Mouse (Mus musculus) embryonic fibroblast, embryonic 13.5 days (primary cell): Measurements from ENCODE around the gene Slc39a13. TPM values are rescaled to one million over a fixed set of nuclear protein-coding genes. Genes with fewer than 3 reads are reported as not detected.
"Not testable (repeated sequence)": the region's sequence is repeated elsewhere in the genome, so short reads cannot be mapped to it uniquely, and the experiment has no call there.

Experiments
- H3K27ac ChIP-seq: 2 replicates; pipeline ENCODE4 v1.5.1; 2012; ENCODE audit warnings: low read length, control low read depth, inconsistent platforms; ENCODE audit not compliant: insufficient read depth
- H3K4me1 ChIP-seq: 2 replicates; pipeline ENCODE4 v1.6.1; 2011; ENCODE audit warnings: low read length; ENCODE audit not compliant: control insufficient read depth, insufficient read depth
- H3K4me3 ChIP-seq: 2 replicates; pipeline ENCODE4 v1.5.1; 2011; ENCODE audit warnings: mild to moderate bottlenecking, control low read depth, low read length; ENCODE audit not compliant: insufficient read depth
- CTCF ChIP-seq: IDR thresholded peaks from 2 replicates; pipeline ENCODE4 v1.5.1; 2011; ENCODE audit warnings: mild to moderate bottlenecking, control low read depth, low read length, moderate library complexity, borderline replicate concordance; ENCODE audit not compliant: insufficient read depth
- POLR2A ChIP-seq: IDR thresholded peaks from 2 replicates; pipeline ENCODE4 v1.6.1; 2011; ENCODE audit warnings: low read depth, mild to moderate bottlenecking, control low read depth, low read length, moderate library complexity
- polyA plus RNA-seq: library from polyadenylated mRNA; stranded (reverse); fragments of >200 nt; gene quantifications from 2 replicates; pipeline ENCODE4 v1.2.4, GENCODE M21; 2011; ENCODE audit warnings: low read depth; ENCODE audit not compliant: missing spikeins, insufficient read length

The Slc39a13 gene
- polyA plus RNA-seq, 1 experiment, result 93.5 TPM

DNA sequence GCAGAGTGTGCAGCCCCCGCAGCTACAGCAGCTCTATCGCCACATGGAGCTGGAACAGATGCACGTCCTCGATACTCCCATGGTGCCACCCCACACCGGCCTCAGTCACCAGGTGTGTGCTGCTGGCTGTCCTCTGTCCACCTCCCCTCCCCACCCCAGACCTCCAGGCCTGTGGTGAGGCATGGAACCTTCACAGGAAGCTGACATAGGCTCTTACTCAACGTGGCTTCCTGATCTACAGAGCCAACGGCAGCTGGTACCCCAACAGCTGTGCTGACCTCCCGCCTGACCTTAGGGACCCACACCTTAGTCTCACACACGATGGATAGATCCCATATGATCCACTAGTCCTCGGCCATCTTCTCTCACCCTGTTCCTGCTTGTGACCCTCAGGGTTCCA is 43.1 kb upstream of the Slc39a13 start:
- H3K4me1 ChIP-seq, result 0 out of 2 replicates have a peak, but pooled peaks cover 2% of the 10 kb centered on the region
- TF ChIP-seq CTCF (no peak), POLR2A (no peak)
- no peak overlapping the region for H3K27ac ChIP-seq
- H3K4me3 ChIP-seq, result no peak overlapping the region

DNA sequence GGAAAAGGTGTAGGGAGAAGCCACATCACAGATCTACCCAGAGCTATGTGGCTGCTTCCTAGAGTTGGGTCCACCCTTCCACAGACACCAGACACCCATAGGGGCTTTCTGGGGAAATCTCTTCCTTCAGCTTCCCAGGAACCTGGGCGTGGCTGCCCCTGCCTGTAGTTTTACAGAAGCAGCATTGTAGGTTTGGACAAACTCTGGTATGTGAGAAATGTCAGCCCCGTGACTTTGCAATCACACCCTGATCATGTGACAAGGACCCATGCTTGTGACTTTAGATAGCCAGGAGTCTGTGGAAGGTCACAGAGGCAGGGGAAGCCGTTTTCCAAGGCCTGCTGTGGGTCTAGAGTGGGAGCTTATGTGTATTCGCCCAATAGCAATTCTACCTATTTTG is 42.3 kb upstream of the Slc39a13 start:
- TF ChIP-seq POLR2A, result no peak
- no peak for TF ChIP-seq CTCF
- Histone ChIP-seq H3K4me1 (0 out of 2 replicates have a peak, but pooled peaks cover 2% of the 10 kb centered on the region), H3K4me3 (no peak overlapping the region), H3K27ac (no peak overlapping the region)

DNA sequence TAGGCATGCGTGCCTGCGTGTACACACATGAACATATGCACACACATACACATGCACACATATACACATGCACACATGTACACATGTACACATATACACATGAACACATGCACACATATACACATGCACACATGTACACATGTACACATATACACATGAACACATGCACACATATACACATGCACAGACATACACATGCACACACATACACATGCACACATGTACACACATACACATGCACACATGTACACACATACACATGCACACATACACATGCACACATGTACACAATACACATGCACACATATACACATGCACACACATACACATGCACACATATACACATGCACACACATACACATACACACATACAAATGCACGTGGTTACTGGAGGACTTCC is 41.6 kb upstream of the Slc39a13 start:
- H3K4me1 ChIP-seq, H3K27ac ChIP-seq, H3K4me3 ChIP-seq: not testable (repeated sequence)

DNA sequence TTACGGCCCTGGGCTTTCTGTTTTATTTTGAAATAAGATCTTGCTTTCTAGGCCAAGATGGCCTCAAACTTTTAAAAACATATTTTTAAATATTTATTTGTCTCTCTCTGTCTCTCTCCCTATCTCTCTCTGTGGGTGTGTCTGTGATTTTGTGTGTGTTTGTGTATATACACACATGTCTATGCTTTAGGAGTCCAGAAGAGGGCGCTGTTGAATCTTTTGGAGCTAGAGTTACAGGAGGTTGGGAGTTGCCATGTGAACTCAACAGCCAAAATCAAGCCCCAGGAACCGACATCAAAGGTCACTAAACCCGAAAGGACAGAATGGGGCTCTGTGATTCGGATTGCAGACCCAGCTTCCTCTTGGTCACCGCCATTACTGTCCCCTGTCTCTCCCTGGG is 40.2 kb upstream of the Slc39a13 start:
- no peak for TF ChIP-seq POLR2A
- TF ChIP-seq CTCF, result no peak
- 0 out of 2 replicates have a peak, but pooled peaks cover 2% of the 10 kb centered on the region for H3K4me1 ChIP-seq
- H3K4me3 ChIP-seq, result no peak overlapping the region
- H3K27ac ChIP-seq, result no peak overlapping the region

DNA sequence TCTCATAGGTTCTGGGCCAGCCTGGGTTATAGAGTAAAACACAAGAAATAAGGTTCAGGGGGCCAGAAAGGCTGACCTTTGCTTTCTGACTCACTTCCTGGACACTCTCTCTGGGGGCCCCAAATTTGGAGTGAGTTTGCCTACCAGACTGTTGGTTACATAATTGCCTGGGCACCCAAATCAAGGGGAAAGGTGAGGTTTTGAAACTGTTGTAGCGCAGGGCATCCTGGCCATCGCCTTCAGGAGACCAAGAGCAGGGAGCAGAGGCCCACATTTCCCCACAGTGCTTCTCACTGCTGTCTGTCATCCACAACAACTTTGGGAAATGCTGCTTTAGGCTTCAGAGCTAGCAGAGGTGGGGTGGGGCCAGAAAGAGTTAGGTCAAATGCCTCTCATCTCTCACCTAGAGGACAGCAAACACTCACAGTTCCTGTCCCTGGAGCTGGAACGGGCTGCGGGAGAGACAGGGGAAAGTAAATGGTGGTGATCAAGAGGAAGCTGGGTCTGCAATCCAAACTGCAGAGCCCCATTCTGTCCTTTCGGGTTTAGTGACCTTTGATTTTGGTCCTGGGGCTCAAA is 39.7 kb upstream of the Slc39a13 start:
- TF ChIP-seq POLR2A (no peak), CTCF (no peak)
- Histone ChIP-seq H3K4me1 (0 out of 2 replicates have a peak, but pooled peaks cover 2% of the 10 kb centered on the region), H3K27ac (no peak overlapping the region), H3K4me3 (no peak overlapping the region)

DNA sequence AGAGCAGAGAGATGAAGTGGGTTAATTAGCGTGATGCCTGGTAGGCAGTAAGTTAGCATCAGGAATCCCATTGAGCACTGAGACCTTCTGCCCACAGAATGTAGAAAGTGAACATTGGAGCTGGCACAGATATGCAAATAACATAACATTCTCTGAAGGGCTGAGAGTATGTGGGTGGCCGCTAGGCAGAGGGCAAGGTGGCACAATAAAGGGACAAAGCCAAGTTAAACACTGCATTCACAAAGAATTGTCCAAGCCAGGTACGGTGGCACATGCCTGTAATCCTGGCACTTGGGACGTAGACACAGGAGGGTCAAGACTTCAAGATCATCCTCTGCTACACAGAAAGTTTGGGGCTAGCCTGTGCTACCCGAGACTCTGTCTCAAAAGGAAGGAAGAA is 39.0 kb upstream of the Slc39a13 start:
- Histone ChIP-seq H3K4me1 (0 out of 2 replicates have a peak, but pooled peaks cover 2% of the 10 kb centered on the region), H3K4me3 (no peak overlapping the region), H3K27ac (no peak overlapping the region)
- TF ChIP-seq CTCF (no peak), POLR2A (no peak)

DNA sequence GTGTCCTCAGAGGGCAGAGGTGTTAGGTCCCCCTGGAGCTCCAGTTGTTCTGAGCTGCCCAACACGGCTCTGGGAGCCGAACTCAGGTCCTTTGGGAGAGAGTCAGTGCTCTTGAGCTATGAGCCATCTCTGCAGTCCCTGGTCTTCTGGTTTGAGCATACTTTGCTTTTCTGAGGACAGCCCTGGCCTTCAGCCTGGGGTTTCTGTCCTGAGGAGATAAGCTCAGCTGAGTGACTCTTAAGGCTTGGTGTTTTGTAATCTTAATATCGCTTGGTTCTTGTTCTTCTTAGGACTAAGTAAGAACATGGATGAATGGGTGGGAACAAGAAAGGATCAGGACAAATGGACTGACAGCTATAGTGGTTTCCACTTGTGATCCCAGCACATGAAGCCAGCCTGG is 37.9 kb upstream of the Slc39a13 start:
- 0 out of 2 replicates have a peak, but pooled peaks cover 2% of the 10 kb centered on the region for H3K4me1 ChIP-seq

DNA sequence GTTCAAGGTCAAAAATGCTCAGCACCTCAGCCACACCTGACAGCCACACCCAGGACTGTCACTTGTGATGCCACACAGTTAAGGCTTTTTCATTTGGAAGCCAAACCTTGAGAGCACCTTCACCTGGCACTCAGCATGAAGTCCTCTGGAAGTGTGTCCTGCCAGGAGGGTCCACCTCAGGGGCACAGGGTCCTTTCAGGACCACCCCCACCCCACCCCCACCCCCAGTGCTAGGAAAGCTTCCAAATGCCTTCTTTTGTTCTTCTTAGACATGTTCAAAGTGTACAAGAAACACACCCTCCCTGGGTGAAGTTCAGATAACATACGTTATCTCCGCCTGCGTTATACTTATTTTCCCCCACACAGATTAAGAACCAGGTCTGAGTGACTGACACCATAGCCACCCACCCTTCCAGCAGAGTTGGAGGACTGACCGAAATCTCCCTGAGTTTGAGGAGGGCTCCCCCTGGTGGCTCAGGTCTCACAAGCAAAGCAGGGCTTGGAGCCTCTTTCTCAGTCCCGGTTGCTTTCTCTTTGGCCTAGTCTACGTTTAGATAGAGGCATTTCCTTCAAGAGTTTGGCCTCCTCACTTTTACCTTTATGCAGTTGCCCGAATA is 31.0 kb upstream of the Slc39a13 start:
- Histone ChIP-seq H3K4me1 (no peaks in the 10 kb centered on the region), H3K4me3 (no peak overlapping the region), H3K27ac (no peak overlapping the region)
- peak; percentile 75 for TF ChIP-seq CTCF
- no peak for TF ChIP-seq POLR2A

More for the DNA sequence above, 37.9 kb upstream of the Slc39a13 start:
- no peak for TF ChIP-seq CTCF
- no peak for TF ChIP-seq POLR2A
- no peak overlapping the region for H3K27ac ChIP-seq
- H3K4me3 ChIP-seq, result no peak overlapping the region

DNA sequence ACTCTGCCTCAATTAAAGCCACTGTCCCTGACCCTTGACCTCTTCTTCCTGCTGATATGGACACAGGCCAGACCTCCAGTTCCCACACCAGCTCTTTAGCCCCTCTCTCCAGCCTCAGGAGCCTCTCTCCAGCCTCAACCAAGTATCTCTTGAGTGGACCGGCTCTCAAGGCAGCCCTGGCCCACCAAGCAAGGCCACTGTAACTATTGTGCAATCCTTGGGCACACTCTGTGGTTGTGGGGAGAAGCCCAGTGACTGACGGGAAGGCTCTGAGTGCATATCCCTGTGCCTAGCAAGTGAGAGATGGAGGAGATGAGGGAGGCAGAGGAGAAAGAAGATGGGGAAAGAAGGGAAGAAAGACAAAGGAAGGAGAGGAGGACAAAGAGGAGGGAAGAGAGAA is 27.9 kb upstream of the Slc39a13 start:
- no peak overlapping the region for H3K27ac ChIP-seq
- no peak for TF ChIP-seq CTCF
- no peak for TF ChIP-seq POLR2A
- no peak overlapping the region for H3K4me3 ChIP-seq
- no peaks in the 10 kb centered on the region for H3K4me1 ChIP-seq

DNA sequence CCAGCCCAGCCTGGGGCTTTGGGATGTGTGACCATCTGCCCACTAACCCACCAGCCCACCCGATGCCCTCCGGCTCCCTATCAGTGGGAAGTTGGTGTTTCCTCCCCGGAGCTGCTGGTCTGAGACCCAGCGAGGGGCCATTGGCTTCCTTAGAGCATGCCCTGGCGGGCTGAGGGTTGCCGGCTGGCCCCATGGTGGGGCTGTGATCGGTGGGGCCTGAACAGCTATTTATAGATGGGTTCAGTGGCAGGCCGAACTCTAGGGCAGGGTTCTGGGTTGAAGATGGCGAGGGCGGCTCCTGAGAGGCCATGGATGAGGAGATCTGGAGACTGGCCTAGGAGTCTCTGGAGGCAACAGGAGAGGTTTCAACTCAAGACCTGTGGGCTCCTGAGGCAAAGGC is 26.8 kb upstream of the Slc39a13 start:
- H3K4me3 ChIP-seq, result no peak overlapping the region

More for the DNA sequence above, 26.8 kb upstream of the Slc39a13 start:
- no peak overlapping the region for H3K27ac ChIP-seq
- TF ChIP-seq POLR2A (no peak), CTCF (no peak)
- no peaks in the 10 kb centered on the region for H3K4me1 ChIP-seq
